Mouse (Mus musculus): Measurements from ENCODE around the gene Olfr312.

The Olfr312 gene

DNA sequence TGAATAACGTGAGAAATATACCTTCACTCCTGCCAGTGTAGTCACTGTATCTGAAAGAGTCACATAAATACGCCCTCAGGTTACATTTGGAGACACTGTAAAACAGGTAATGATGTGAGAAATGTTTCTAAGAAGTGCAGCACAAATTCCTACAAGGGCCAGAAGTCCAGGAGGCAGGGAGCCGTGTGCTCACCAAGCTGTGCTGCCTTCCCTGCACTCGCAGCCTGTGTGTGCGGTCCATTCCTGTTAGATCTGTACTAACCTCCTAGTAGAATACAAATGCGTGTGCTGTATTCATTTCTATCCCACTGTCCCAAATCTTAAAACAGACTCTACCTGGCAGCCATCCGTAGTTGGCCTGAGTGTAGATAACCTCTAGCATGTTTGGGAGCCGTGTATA lies 31.7 kb downstream of the Olfr312 start:
- no peak for DNase-seq (ENCODE audit: low spot score)

DNA sequence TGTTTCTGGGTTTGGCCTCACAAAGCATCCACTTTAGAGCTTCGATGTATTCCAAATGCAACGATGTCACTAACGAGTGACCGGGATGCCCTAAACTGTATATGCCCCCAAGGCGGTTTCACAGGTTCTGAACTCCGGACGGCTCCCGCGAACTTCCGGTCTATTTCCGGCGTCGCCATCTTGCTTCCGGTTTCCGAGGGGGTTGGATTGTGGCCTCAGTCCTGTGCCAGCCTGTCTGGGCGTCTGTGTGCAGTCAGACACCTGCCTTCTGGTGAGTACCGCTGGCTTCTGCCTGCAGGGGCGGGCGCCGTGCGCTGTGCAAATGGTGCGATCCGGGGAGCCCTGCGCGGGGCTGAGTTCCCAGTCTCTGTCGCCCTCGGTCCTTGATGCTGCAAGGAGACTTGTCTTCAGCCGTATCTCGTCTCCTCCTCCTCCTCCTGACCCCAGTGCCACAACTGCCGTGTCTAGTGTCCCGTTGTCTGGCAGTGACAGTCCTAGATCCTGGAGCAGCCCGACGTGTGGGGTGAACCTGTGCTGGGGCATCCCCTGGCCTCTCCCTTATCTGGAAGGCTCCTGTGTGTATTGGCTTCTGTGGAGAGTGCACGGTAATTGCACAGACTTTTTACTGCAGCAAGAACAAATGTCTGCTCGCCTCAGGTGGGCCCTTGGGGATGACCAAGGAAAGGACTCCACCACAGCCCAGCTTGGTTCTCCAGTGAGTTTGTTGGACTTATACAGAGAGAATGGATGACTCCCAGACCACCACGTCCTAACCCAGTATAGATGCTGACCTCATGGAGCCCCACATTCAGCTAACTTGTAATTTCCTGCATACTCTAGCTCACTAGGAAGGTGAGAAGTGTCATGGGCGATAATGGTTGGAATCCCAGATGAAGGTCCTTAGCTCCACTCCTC lies 38.3 kb downstream of the Olfr312 start, which contains the start of gene 2810021J22Rik:
TSS of gene 2810021J22Rik (plus strand) at position 178 of the 915 bp plus-strand sequence.
- DNase-seq (ENCODE audit: low spot score), result peak; percentile 69

DNA sequence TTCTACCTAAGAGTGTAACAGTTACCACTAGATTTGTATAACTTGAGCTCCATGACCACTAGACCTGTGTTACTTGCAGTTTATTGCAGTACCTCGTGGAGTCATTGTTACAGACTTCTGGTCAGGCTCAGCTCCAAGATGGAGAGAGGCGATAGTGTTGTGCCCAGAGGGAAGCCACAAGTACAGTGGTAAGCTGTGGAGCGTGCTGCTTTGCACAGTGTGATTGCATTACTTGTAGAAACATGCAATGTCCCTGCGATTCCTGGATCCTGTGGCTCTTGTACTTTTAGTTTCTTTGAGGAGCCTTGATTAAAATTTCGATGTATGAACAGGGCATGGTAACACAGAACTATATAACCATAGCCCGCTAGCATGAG lies 38.9 kb downstream of the Olfr312 start:
- no peak for DNase-seq (ENCODE audit: low spot score)

DNA sequence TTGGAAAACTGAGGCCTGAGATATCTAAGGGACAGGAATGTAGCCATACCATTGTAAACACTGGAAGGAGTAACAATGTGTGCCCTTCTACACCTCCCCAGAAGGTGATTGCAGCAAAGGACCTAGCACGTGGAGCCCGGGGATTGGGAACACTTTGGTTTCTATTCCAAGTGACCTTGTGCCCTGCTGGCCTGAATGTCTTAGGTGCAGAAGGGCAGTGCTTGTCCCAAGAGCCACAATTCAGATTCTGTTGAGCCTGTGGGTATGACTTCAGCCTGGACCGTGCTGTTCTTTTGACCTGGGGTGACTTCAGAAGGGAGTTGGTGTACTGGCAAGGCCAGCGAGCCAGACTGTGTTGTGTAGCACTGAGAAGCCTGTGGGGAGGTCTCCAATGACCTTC lies 41.9 kb downstream of the Olfr312 start:
- no peak for DNase-seq (ENCODE audit: low spot score)

DNA sequence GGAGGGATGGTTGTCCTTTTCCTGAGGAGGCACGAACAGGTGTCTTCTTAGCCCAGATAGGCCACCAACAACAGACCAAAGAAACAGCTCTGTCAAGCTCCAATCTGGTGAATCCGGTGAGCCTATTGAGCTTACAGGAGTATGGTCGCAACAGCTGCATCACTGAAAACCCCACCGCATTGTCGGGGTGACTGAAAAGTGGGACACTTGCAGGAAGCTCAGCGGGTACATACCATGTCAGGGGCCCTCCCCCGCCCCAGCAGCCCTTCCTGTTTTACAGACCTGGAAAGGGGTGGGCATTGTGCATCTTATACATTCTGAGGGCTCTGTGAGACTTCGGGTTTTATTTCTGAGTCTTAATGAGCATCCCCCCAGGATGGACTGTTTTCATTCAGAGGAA lies 54.7 kb downstream of the Olfr312 start:
- no peak for DNase-seq (ENCODE audit: low spot score)
